Mouse (Mus musculus): ENCODE data around the gene Eps15.
A peak's percentile ranks its signal among the peaks of the same experiment; 100 is the strongest.

Gene Eps15

DNA sequence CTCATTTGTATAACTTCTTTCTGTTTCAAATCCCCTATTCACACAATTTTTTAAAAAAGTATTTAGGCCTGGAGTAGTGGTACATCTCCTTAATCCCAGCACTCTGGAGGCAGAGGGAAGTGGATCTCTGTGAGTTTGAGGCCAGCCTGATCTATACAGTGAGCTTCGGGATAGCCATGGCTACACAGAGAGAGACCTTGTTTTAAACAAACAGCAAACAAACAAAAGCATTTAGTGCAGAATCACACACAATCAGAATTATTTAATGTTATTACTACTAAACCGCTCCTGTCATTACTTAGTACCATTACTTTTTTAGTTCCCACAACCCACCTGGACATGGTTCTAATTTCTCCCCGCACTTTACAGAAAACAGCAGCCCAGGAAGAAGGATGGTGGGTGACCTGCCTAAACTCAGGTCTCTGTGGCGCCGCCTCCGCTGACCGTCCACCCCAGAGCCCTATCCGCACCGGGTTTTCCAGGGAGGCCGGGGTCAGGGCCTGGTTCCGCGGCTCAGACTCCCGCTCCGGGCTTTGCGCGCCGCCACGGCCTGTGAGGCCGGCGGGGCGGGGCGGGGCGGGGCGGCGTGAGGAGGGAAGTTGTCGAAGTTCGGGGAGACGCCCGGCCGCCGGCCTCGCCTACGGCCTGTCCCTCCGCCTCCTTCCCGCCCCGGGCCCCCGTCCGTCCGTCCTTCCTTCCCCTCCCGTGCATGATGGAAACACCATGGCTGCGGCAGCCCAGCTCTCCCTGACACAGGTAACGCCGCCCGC lies at the start of gene Eps15:
Gene Eps15, plus strand, starts transcription at position 580 of the 770 bp plus-strand sequence.
- DNase-seq (ENCODE audit: low read depth, low spot score), result peak; percentile 93

GRCm38 (mm10) chr4:109234185-109234584 lies 45.9 kb upstream of the Eps15 start, which contains the start of gene Calr4:
Gene Calr4, plus strand, starts transcription at chr4:109234485.
- no peak for DNase-seq (ENCODE audit: low read depth, low spot score)

- DNase-seq (ENCODE audit: low read depth, low spot score), result no peak
Measured at GRCm38 (mm10) chr4:109234806-109235350, 45.2 kb upstream of the Eps15 start.

- no peak for DNase-seq (ENCODE audit: low read depth, low spot score)
Measured at GRCm38 (mm10) chr4:109236186-109236879, 43.7 kb upstream of the Eps15 start.

DNA sequence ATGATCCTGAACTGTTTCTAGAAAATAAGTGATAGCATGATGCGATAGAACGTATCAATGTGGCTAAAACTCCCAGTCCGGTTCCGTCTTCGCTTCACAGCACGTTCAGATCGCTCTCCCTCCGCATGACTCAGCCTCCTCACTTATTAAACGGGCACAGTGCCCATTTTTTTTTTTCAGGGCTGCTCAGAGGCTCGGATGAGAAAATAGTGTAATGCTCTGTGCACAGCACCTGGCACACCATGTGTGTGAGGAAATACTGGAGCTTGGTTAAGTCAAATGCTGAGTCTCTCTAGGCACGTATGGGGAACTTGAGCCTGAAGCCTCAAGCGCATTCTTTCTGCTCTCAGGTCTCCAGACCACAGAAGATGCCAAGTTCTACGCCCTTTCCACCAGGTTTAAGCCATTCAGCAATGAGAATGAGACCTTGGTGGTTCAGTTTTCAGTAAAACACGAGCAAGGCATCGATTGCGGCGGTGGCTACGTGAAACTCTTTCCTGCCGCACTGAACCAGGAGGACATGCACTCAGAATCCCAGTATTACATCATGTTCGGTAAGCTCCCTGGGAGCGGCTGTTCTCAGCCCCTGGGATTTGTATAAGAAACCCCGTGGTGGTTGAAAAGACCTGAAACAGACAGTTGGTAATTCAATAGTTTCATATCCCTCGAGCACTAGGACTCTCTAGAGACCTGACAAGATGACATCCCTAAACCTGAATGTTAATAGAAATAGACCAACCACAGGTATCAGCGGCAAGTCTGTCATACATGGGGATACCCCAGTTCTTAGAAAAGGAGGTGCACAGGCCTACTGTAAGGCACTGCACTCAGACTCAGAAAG lies 41.4 kb upstream of the Eps15 start:
- DNase-seq (ENCODE audit: low read depth, low spot score), result no peak

DNA sequence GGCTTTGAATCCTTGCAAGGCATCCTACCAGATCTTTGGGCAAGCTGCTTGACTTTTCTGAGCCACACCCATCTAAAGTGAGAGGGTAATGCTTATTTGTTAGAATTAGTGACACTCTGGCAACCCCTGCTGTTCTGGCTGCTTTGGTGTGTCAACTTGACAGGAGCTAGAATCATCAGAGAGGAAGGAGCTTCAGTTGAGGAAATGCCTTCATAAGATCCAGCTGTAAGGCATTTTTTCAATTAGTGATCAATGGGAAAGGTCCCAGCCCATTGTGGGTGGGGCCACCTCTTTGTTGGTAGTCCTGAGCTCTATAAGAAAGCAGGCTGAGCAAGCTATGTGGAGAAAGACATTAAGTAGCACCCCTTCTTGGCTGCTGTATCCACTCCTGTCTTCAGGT lies 38.8 kb upstream of the Eps15 start:
- peak; percentile 30 for DNase-seq (ENCODE audit: low read depth, low spot score)

- no peak for DNase-seq (ENCODE audit: low read depth, low spot score)
Measured at GRCm38 (mm10) chr4:109241934-109242333, 38.1 kb upstream of the Eps15 start.

DNA sequence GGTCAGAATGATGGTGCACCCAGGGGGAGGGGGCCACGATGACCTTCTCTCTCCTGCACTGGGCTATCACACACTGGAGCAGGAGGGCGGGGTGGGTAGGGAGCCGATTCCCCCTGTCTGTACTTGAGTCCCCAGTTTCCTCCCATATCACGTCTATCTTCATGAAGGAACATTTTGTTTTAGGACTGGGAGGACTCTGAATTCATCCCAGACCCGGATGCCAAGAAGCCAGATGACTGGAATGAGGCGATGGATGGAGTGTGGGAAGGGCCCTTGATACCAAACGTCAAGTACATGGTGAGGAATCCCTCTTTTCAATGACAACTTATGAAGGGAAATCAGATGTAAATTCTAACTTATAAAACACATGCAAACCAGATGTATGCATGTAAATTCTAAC lies 35.6 kb upstream of the Eps15 start:
- DNase-seq (ENCODE audit: low read depth, low spot score), result peak; percentile 33

DNA sequence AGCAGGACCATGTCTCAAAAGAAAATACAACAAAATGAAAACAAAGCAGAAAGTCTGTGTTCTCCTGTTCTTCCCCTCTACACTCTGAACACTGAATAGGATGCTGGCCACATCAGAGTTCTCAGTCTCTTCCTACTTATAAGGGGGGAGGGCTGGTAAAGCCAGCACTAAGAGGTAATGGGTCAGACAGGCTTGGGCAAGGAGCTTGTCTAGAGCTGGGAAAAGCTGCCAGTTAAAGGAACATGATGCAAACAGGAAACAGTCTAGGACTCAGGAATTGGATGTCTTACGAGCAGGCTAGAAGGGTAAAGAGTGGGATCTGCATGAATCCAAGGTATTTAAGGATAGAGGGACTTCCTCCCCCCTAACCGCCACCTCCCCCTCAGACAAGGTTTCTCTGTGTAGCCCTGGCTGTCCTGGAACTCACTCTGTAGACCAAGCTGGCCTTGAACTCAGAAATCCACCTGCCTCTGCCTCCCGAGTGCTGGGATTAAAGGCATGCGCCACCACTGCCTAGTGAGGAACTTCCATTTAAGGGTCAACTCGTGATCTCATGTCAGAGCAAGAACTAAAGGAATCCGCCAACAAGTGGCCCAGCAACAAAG lies 35.0 kb upstream of the Eps15 start:
- no peak for DNase-seq (ENCODE audit: low read depth, low spot score)

GRCm38 (mm10) chr4:109251605-109252004 lies 28.5 kb upstream of the Eps15 start:
- DNase-seq (ENCODE audit: low read depth, low spot score), result peak; percentile 71

GRCm38 (mm10) chr4:109252199-109252598 lies 27.9 kb upstream of the Eps15 start:
- no peak for DNase-seq (ENCODE audit: low read depth, low spot score)

- no peak for DNase-seq (ENCODE audit: low read depth, low spot score)
Measured at GRCm38 (mm10) chr4:109253664-109254151, 26.4 kb upstream of the Eps15 start.

DNA sequence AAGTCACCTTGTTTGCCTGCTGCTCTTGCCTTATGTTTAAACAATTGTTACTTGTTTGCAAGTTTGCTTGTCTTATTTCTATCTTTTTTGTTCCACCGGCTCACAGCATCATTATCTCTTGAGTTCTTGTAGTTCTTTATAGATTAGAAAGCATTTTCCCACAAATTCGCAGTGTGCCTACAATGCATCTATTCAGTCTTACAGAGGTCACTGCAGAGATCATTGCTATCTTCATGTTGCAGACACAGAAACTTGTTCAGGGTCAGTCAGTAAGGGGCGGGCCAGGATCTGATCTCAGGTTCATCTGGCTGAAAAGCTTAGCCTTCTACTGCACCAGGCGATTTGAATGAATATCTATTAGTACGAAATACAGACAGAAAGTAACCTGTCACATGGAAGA lies 25.6 kb upstream of the Eps15 start:
- no peak for DNase-seq (ENCODE audit: low read depth, low spot score)

DNA sequence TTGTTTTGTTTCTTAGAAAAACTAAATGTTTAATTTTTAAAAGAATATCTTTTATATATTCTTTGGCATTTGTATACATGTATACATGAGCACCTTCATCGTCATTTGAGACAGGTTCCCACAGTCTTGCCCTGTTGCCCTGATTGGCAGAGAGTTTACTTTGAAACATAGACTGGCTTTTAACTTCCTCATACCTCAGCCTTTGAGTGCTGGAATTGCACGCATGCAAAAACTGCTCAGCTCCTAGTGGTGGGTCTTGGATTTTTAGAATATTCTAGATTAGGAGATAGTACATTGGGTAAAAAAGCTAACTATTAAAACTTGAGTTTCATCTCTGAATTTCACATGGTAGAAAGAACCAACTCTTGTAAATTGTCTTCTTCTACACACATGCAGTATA lies 24.7 kb upstream of the Eps15 start:
- DNase-seq (ENCODE audit: low read depth, low spot score), result no peak

GRCm38 (mm10) chr4:109255727-109256417 lies 24.2 kb upstream of the Eps15 start:
- no peak for DNase-seq (ENCODE audit: low read depth, low spot score)

- no peak for DNase-seq (ENCODE audit: low read depth, low spot score)
Measured at GRCm38 (mm10) chr4:109256791-109257190, 23.3 kb upstream of the Eps15 start.

GRCm38 (mm10) chr4:109257639-109258038 lies 22.4 kb upstream of the Eps15 start:
- no peak for DNase-seq (ENCODE audit: low read depth, low spot score)

DNA sequence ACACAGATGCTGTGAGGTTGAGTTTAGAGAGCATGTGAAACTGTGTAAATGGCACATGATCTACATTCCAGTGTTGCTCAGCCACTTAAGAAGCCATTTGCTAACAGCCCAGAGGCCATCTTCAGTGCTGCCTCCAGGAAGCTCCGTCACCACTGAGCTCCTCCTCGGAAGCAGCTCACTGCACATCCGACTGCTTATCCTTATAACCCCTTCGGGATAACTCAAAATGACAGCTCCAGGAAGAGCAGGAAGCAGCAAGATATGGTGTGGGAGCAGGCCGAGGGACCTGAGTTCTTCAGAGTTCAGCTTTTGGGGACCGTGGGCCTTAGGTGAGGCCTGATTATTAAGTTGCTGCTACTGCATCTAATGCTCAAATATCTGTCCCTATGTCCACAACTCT lies 18.0 kb upstream of the Eps15 start:
- no peak for DNase-seq (ENCODE audit: low read depth, low spot score)

GRCm38 (mm10) chr4:109266056-109266455 lies 14.0 kb upstream of the Eps15 start:
- DNase-seq (ENCODE audit: low read depth, low spot score), result no peak

DNA sequence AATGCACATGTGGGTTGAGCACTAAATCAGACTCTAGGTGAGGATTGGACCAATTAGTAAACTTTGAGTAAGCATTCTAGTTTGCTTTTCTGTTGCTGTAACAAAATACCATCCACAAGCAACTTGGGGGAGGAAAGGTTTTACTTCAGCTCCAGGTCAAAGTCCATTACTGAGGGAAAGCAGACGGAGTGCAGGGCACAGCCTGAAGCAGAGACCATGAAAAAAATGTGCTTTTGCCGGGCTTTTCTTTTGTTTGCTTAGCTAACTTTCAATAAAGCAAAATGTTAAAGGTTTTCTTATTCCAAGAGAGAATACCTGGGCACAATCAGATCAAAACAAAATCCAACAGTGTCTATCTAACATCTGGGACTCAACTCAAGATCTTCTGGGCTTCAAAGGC lies 13.3 kb upstream of the Eps15 start:
- DNase-seq (ENCODE audit: low read depth, low spot score), result no peak

GRCm38 (mm10) chr4:109267452-109267851 lies 12.6 kb upstream of the Eps15 start:
- DNase-seq (ENCODE audit: low read depth, low spot score), result no peak
